Mouse (Mus musculus) spleen, adult 2 months (tissue): ENCODE measurements around the gene Gm49369. TPM values are rescaled to one million over a fixed set of nuclear protein-coding genes. Genes with fewer than 3 reads are reported as not detected.
A peak's percentile ranks its signal among the peaks of the same experiment; 100 is the strongest.

ENCODE experiments used
- DNase-seq, 2 experiments: peaks; one replicate each; pipeline versions ENCODE4 v3.0.0 to v3.0.0-alpha.2; 2012 to 2021; ENCODE audit warnings: low spot score in 2 of 2, low read depth in 1 of 2
- H3K27ac ChIP-seq: fragments of 200-500 bp; 2 replicates; pipeline ENCODE4 v1.5.1; 2012; ENCODE audit warnings: low read length, inconsistent platforms; ENCODE audit not compliant: insufficient read depth
- H3K27me3 ChIP-seq: fragments of 200-500 bp; 2 replicates; pipeline ENCODE4 v1.6.1; 2012; ENCODE audit warnings: mild to moderate bottlenecking, moderate library complexity, low read length, inconsistent platforms; ENCODE audit not compliant: control insufficient read depth, insufficient read depth
- H3K36me3 ChIP-seq: fragments of 200-500 bp; 2 replicates; pipeline ENCODE4 v1.6.1; 2012; ENCODE audit warnings: mild to moderate bottlenecking, low read length, inconsistent platforms; ENCODE audit not compliant: control insufficient read depth, insufficient read depth
- H3K4me1 ChIP-seq: fragments of 200-500 bp; 2 replicates; pipeline ENCODE4 v1.6.1; 2011; ENCODE audit warnings: inconsistent platforms; ENCODE audit not compliant: control insufficient read depth, insufficient read depth, insufficient read length
- H3K4me3 ChIP-seq: fragments of 200-500 bp; 2 replicates; pipeline ENCODE4 v1.5.1; 2011; ENCODE audit warnings: mild to moderate bottlenecking, inconsistent platforms; ENCODE audit not compliant: insufficient read depth, insufficient read length; ENCODE audit errors: extremely low read depth
- CTCF ChIP-seq: fragments of 200-500 bp; IDR thresholded peaks from 2 replicates; pipeline ENCODE4 v1.5.1; 2011; ENCODE audit warnings: mild to moderate bottlenecking, inconsistent platforms; ENCODE audit not compliant: insufficient read depth, insufficient read length, insufficient replicate concordance; ENCODE audit errors: extremely low read depth
- POLR2A ChIP-seq: fragments of 200-500 bp; IDR thresholded peaks from 2 replicates; pipeline ENCODE4 v1.6.1; 2011; ENCODE audit warnings: low read depth, low read length, inconsistent platforms
- WGBS: fragments of 180-500 bp; shearing (Covaris S2); methylation state at CpG from one replicate; pipeline ENCODE4 v1.1.7; 2018; 5-methylcytosine and 5-hydroxymethylcytosine counted together
- polyA plus RNA-seq: library from polyadenylated mRNA; depleted of rRNA; stranded (reverse); fragments of >200 nt; gene quantifications from 2 replicates; pipeline ENCODE4 v1.2.3, GENCODE M21; 2012

Gene Gm49369
- polyA plus RNA-seq, 1 experiment = not detected

DNA sequence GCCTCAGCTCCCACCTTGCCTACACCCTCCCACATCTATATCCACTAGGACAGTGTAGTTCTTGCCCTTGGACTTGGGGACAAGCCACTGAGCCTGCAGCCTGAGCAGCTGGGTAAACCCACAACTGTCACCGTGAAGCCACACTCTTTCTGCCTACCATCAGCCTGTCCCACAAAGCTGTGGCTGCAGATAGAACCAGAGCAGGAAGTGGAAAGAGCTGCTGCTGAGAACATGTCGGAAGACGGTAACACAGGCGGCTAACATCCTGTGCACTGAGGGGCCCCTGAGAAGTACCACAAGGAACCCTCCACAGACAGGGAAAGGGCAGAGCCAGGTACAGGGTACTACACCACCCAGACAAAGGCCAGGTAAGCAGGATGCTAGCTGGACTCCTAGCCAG lies 1.3 kb downstream of the Gm49369 start:
- Histone ChIP-seq H3K27ac (peak overlapping the region; percentile 75), H3K4me1 (peaks cover 6% of the 10 kb centered on the region; the same call in 1 of the 2 replicates), H3K36me3 (peaks cover 62% of the 10 kb centered on the region), H3K27me3 (no peaks in the 10 kb centered on the region), H3K4me3 (no peak overlapping the region)
- DNase-seq = peak in 1 of 2 experiments; percentile 29
- TF ChIP-seq POLR2A = no peak
- no peak for TF ChIP-seq CTCF
- WGBS = 18% methylated on average over 4 of the region's 4 CpGs

DNA sequence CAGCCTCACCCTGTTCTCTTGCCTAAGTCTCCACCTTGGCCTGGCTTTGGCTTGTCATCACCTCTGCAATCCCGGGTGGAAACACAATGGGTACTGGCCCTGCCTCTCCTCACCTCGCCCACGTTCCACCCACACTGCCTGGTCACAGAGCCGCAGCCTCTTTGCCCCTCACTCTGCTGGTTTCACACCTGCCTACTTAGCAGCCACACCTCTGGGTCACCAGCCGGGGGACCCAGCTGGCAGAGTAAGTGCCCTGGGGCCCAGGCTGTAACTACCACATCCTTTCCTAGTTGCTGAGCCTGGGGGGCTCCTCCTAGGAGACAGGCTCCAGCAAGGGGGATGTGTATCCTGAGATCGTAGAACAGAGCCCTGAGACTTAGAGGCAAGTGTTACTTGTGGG lies 3.3 kb downstream of the Gm49369 start:
- H3K4me3 ChIP-seq = no peak overlapping the region
- H3K36me3 ChIP-seq = peaks cover 64% of the 10 kb centered on the region
- peaks cover 3% of the 10 kb centered on the region; the same call in 1 of the 2 replicates for H3K4me1 ChIP-seq
- peak overlapping the region; percentile 38 for H3K27ac ChIP-seq
- no peaks in the 10 kb centered on the region for H3K27me3 ChIP-seq
- no peak for DNase-seq
- 71% methylated on average over 6 of the region's 6 CpGs for WGBS
- TF ChIP-seq CTCF (no peak), POLR2A (no peak)

DNA sequence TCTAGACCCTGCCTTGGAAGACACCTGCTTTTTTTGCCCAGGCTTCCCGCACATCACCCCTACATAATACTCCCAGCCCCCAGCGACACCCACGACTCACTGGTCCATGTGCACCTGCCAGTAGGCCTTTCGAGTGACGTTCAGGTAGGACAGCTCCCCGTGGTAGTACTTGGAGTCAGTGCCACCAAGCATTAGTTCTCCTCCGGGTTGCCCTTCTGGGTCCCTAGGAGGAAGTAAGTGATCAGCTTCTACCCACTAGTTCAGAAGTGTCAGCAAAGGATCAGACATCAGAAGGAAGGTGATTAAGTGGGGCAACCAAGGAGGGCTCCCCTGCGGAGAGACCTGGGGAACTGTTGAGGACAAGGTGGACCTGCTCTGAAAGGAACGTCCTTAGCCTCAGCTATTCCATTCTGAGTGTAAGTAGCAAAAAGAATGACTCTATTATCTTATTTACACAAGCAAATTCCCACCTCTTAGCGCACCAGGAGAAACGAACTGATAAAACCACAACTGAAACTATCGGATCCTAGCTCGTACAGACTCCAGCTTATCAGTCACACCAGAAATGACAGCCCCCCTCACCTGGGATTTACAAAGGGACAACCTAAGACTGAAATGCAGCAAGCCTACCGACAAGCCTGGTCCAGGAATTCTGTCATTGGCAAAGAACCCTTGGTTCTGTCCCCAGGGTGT lies 5.1 kb downstream of the Gm49369 start:
- Histone ChIP-seq H3K27ac (no peak overlapping the region), H3K4me3 (no peak overlapping the region)

DNA sequence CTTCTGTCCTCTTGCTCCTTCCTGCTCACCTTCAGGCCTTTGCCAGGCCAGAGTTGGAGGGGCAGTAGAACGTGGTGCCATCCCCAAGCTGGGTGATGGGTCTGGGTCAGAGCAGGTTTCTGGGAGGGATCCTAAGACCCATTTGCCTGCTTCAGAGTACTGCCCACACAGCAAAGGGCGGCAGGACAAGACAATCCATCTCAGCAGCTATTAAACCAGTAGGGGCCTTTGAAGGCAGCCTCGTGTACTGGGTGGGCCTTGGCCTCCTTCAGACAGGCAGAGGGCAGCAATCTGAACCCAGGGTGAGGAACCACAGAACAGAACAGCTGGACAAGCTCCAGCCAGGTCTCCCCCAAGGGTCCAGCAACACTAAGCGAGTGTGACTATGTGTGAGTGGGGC lies 6.4 kb downstream of the Gm49369 start:
- 85% methylated on average over 4 of the region's 4 CpGs for whole genome bisulfite sequencing
- TF ChIP-seq CTCF (no peak), POLR2A (no peak)
- Histone ChIP-seq H3K27ac (no peak overlapping the region), H3K4me1 (peaks cover 4% of the 10 kb centered on the region), H3K36me3 (peaks cover 42% of the 10 kb centered on the region), H3K4me3 (no peak overlapping the region), H3K27me3 (peaks cover 3% of the 10 kb centered on the region; the same call in 1 of the 2 replicates)
- DNase-seq = no peak

More for the DNA sequence above, 5.1 kb downstream of the Gm49369 start:
- Histone ChIP-seq H3K36me3 (peaks cover 48% of the 10 kb centered on the region), H3K27me3 (no peaks in the 10 kb centered on the region), H3K4me1 (peaks cover 3% of the 10 kb centered on the region; the same call in 1 of the 2 replicates)
- no peak for DNase-seq
- no peak for TF ChIP-seq CTCF
- no peak for TF ChIP-seq POLR2A
- WGBS = 79% methylated on average over 14 of the region's 14 CpGs

DNA sequence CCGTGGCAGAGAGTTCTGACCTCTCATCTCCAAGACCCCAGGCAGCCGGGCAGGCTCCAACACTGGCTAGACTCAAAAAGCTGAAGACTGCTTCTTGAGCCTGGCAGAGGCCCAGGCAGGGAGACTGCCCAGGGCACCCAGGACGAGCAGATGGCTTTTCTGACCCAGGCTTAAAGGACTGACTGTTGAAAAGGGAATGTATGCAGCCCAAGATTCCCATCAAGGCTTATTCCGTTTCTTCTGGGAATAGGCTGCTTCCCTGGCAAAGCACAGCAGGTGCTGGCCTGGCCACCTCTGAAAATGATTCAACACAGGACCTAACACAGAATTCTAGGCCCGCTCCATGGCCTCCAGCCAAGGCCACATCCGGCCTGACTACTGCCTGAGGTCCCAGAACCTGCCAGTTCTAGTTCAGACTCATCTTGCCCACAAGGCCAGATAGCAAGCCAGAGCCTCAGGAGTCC lies 7.2 kb downstream of the Gm49369 start:
- 84% methylated on average over 6 of the region's 6 CpGs for WGBS
- no peak overlapping the region for H3K27ac ChIP-seq
- no peak for DNase-seq
- peaks cover 36% of the 10 kb centered on the region for H3K36me3 ChIP-seq
- H3K4me1 ChIP-seq = peaks cover 4% of the 10 kb centered on the region
- H3K4me3 ChIP-seq = no peak overlapping the region
- H3K27me3 ChIP-seq = peaks cover 3% of the 10 kb centered on the region; the same call in 1 of the 2 replicates
- TF ChIP-seq CTCF = no peak
- TF ChIP-seq POLR2A = no peak

DNA sequence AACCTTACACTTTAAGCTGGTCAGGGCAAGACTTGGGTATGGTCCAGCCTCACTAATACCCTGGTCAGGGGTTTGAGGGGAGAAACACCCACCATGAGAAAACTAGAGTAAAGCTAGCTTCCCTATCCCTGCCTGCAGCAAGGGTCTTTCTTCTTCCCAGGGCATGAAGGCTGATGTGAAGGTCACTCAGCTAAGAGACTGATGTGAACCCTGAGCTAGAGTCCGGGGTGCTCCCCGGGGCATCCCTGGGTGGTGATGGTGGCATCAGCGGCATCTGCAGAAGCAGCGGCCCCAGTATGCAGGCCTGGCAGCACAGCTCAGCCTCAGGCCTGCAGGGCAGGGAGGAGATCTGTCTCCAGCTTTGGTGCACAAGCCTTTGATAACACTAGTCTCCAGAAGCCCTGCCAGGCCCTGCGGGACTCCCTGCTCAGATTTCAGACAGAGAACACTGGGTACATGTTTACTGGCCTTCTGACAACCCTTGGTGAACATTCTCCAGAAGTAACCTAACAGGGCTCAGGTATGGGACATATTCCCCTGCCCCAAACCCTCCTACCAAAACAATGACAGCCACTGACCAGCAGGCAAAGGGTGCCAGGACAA lies 8.0 kb downstream of the Gm49369 start:
- Histone ChIP-seq H3K36me3 (peaks cover 30% of the 10 kb centered on the region), H3K4me1 (peaks cover 4% of the 10 kb centered on the region; the same call in 1 of the 2 replicates), H3K27ac (no peak overlapping the region), H3K4me3 (no peak overlapping the region), H3K27me3 (peaks cover 3% of the 10 kb centered on the region; the same call in 1 of the 2 replicates)
- no peak for DNase-seq
- TF ChIP-seq POLR2A (no peak), CTCF (no peak)
- 96% methylated on average over 5 of the region's 5 CpGs for WGBS
